Mouse (Mus musculus): ENCODE results near the gene Matn3.

Gene Matn3

DNA sequence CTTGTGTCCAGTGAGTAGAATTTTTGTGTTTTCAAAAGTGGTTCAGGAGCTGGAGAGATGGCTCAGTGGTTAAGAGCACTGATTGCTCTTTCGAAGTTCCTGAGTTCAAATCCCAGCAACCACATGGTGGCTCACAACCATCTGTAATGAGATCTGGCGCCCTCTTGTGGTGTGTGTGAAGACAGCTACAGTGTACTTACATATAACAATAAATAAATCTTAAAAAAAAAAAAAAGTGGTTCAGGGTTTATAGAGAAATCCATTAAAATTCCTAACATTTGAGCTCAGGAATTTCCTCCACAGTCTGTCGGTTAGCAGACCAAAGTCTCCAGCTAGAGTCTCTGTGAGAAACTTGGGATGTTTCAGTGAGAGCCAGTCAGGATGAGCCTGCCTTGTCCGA lies 11.5 kb upstream of the Matn3 start:
- peak; percentile 52 to 60 for DNase-seq

DNA sequence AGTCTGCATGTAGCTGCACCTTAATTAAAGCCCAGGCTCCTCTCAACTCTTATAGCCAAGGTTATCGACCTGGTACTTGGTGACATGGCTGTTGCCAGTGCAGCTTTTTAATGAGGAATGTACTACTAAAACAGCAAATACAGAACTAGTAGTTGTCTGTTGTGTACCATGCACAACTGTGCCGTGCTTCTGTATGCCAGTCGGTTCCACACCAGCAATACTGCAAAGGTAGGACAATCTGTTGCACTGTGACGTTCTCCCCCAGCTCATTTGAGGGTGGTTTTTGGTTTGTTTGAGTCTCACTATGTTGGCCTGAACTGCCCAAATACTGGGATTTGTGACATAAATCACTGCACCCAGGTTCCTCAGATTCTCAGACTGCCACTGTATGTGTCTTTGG lies 8.2 kb upstream of the Matn3 start:
- DNase-seq: no peak

DNA sequence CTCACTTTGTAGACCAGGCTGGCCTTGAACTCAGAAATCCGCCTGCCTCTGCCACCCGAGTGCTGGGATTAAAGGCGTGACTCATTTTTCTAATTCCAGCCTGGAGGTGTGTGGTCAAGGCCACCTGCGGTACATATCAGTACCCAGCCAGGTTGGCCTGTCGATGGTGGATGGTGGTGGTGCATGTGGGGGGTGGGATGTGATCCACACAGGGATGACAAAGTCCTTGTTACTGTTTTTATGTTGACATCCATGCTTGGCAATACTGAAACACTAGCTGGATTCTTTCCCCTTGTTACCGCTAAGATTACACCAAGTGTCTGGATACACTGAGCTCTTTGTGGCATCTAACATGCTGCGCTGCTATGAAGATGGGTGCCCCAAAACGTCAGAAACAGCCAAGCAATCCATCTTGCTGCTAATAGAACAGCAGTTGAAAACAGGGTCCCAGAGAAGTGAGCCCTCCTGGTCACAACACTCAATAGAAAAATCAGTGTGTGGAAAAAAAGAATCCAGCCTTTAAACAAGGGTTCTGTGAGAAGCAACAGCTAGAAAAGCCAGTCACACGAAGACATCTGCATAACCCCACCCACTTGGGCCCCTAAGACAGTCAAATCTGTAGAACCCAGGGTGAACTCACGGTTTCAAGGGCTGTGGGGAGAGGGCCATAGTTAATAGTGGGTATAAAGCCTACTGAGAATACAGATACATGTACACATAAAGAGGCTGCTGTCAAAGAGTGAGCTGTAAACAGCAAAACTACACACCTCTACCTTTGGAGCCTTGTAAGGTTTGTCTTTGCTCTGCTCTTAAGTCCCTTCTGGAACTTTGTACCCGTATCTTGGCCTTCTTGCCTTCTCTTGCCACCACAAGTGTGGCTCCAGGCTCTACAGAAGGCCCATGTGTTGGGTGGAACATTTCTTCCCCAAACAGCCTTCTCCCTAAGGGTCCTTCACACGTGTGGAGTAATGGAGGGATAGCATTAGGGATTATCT lies 7.4 kb upstream of the Matn3 start:
- no peak for DNase-seq

DNA sequence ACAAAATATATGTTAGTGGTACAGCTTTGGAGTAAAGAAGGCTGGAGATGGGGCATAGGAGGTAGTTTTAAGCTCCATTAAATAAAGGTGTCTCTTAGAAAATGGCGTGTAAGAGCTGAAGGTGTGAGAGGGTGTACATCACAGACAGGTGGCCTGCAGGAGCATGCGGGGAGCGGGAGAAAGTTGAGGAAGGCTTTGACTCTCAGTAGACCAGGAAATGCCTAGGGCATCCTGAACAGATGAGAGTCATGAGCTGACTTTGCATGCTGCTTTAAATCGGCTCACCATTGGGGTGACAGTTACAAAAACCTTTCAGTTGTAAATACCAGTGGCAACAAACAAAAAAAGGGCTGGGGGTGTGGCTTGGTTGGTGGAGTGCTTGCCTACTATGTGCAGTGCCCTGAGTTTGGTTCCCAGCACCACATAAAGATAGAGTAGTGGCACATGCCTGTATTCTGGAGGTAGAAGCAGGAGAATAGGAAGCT lies 6.6 kb upstream of the Matn3 start:
- no peak for DNase-seq

DNA sequence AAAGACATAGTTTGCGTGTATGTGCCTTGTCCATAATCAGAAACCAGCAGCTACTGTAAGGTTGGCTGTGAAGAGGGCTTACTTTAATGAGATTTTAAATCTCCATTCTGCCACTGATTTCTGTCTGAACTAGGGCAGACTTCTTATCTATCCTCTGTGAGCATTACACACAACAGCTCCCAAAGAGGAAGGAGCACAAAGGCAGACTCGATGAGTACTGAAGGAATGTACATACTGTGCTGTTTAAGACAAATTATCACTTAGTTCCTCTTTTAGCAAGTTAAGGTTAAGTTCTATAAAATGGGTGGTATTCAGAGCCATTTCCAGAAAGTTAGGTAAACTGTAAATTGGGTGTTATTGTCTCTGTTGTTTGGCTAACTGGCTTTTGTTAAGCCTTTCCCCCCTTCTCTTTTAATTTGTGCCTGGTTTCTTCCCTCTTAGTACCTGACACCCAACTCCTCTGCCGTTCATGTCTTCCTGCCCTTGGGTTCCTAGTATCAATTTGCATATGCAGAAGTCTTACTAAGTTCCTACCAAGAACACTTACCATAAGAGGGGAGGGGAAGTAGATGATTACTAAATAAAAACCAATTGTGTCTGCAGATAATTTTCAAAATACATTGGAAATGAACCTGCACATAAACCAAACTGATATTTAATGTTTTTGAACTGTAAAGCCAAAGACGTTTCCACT lies 5.9 kb upstream of the Matn3 start:
- DNase-seq: no peak

DNA sequence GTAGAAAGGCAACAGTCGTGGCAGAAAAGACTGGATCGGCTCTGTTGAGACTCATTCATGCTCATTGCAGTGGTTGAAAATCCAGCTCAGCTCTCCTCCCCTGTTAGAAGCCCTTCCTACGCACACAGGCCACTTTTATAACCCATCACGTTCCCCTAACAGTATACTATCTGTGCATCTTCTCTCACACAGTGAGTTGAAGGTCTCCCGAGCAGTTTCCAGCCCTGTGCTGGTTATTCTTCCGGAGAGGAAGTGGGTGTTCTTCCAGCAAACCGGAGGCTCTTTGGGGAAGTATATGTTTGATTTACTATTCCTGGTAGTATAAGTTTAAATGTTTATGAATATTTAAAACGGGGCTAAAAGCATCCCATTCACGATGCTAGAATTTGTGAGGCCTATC lies 566 bp upstream of the Matn3 start:
- DNase-seq: no peak

DNA sequence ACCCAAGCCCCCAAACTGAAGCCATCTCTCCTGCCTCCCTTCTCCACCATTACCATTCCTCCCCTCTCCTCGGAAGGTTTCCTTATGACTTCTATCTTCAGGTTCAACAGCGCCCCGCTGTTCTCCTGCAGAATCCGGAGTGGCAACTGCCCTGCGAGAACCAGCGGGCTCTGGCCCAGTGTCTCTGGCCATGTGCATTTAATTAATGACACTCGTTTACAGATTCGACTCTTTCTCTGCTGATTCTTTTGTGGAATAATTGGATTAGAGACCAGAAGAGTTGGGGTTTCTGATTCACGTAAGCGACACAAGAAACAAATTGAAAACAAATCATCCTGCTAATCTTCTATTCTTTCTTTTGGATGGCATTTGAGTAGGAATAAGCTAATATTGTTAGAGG lies 5.4 kb downstream of the Matn3 start:
- DNase-seq: no peak

DNA sequence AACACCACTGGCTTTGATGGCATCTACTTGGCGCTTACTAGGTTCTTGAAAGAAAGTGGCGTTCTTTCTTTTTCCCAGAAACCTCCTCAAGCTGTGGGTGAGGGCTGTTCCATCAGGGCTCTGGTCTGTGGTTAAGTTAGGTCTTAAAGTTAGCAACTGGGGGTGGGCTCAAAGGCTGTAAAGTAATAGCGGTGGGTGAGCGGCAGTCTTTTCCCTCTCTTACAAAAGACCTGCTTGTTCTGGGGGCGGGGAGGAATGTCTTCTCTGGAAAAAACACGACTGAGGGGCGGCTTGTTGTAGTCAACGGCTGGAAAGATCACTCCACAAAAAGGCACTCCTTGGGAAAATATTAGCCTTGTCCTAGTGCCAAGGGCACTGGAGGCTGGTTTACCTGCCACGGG lies 6.4 kb downstream of the Matn3 start:
- DNase-seq: no peak

DNA sequence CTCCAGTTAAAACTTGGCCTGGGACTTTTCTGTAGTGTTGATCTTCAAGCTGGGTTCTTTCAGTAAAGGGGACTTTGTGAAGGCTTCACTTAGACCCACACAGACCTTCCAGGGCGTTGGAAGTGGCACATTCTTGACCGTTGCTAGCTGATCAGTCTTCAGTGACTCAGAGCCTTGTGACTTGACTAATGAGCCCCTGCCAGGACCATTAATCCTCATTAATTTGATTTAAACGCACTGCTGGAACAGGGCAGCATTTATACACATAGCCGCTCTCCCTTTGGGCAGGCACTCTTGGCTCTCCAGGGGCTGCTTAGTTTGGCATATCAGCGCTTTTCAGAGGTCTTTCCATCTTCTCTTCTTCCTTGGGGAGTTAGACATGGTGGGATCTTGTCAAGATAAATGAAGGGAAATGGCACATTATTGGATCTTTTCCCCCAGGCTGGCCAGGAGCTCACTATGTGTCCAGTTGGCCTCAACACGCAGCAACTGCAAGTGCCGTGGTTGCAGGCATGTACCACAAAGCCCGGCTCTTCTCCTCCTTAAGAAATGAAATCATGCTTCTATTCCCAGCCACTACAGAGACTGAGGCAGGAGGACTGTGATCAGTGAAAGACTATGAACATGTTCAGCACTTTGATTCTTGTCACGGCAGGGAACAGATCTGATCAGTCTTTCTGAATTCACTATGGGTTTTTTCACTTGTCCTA lies 14.0 kb downstream of the Matn3 start:
- peak; percentile 25 to 41 for DNase-seq

DNA sequence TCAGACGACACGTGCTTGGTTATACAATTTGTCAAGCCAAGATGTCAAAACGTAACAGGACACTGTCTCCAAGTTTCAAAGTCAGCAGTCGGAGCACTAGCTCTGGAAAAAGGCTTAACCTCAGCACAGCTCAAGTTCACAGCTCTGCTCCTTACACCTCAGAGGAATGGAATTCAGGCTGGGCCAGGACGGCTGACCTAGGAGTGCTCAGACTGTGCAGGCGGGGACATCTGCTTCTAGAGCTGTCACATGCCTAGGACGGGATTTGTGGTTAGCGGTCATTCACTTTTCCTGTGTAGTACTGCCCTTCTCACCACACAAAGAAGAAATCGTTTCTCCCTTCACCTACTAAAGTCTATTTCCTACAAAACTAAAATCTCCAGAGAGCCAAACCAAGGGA lies 22.1 kb downstream of the Matn3 start:
- DNase-seq: peak; percentile 40 to 68

DNA sequence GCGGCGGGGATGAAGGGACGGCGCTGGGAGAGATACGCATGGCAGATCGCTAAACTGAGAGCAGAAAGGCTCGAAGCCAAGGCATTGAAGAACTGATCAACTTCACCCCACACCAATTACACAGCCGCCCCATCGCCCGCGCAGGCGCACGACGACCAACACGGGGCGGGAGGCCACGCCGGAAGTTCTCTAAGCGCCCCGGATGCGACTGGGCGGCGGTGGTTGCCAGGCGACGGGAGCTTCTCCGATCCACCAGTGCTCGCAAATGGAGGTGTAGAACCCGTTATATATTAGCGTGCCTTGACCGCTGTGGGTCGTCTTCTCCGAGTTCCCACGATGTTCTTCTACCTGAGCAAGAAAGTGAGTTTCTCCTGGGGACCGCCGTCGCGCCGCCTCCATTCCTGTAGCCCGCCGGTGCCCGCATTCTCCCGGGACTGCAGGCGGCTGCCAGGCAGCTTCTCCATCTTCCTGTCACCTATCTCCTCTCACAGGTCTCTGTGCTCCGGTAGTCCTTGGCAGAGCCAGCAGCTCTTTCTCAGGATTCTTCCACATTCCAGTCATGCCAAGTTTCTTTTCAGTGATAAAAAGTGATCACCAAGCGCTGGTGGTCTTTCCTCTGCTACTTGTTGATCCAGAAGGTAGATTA lies 26.2 kb downstream of the Matn3 start, which contains the start of gene Wdr35:
Gene Wdr35 (plus strand): TSS at position 73 of the 646 bp plus-strand sequence.
- DNase-seq: peak; percentile 91 to 94

DNA sequence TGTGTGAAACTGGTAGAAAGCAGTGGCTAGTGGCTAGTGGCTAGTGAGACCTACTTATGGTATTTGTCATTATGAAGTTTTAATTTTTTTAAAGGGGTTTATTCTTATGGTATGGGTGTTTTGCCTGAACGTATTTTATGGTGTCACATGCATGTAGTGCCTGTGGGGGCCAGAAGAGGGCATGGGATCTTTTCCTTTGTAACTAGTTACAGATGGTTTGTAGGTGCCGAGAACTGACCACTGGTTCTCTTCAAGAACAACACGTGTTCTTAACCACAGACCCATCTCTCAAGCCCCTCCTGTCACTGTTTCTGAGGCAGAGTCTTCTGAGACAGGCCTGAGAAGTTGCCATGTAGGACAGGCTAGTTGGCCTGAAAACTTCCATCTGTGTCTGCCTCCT lies 27.3 kb downstream of the Matn3 start:
- DNase-seq: no peak

DNA sequence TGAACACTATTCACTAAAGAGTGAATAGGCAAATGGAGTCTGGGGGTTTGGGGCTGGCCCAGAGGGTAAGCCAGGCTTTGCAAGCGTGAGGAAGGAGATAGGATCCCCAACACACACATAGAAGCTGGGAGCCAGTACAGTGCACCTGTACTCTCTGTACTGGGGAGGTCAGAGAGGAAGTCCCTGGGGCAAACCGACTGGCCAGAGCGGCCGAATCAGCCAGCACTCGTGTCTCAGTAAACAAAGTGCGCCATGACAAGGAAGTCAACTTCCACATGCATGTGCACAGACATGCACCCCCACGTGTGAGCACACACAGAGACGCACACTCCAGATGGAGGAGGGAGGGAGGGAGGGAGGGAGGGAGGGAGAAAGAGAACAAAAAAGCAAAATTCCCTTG lies 45.5 kb downstream of the Matn3 start:
- no peak for DNase-seq

DNA sequence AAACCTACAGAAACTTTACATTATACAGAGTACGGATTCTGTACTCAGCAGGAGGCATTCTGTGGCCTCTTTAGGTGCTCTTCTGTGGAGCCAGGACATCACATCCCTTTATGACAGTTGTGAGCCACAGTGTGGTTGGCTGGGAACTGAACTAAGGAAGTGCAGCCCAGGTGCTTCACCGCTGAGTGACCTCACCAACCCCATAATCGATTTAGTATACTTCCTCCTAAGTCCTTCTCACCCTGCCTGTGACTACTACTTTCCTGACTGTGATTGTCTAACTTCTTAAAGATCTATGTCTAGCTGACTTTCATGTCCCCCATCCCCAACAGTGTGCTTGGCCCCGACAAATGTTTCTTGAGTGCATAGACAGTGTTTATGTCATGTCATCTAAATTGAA lies 50.6 kb downstream of the Matn3 start:
- DNase-seq: no peak

DNA sequence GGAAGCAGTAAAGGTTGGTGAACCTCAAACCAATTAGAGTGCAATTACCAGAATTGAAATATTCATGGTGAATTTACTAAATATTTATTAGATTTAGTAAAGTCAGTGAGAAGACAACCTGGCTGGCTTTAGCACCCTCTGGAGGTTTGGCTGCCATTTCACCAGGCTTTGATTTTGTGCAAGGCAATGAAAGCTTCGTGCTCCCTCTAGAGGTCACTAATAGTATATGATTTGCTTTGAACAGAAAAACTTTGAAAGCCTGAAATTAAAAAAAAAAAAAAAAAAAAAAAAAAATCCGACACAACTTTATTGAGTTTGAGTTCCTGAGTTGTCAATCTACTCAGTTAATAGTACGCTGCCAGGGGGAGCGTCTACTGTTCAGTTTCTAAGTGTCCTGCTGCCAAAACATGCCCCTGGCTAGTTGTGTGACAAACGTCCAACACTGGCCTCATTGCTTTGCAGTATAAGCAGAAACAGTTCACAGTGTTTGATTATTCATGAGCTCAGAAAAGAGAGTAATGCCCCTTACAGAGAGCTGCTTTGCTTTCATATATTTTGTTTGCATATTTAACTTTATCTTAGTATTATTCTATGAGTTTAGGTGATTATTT lies 54.4 kb downstream of the Matn3 start:
- peak; percentile 65 to 77 for DNase-seq

DNA sequence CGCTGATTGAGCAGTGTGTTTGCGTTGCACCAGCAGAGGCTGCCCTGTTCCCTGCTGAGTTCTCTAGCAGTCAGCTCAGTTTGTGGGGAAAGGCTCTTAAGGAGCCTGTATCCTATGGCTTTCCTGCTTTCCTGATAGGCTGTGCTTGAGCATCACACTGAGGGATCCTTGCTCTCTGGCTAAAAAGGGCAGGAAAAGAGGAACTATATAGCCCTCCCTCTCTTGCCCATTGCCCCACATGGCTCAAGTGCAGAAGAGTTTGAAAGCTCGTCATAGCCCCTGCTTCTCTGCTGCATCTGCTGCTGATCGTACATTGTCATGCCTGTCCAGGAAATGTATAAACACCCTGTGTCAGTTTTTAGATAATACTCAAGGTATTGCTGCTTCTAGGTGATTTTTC lies 59.4 kb downstream of the Matn3 start:
- DNase-seq: no peak

DNA sequence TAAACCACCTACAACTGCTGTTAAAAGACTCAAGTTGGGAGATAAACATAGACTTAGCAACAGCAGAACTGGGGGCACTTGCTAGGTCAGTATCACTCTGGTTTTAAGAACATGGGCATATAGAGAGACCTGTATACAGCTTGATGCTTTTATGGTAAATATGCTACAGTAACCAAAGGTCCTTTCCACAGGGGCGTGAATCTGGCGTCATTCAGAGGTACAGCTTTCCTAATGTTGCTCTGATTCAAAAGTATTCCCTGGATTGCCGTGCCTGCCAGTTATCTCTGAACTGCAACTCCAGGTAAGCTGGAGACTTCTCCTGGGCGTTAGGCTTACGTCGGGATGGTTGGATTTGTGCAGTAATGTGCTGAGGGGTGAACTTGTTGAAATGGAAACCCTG lies 60.1 kb downstream of the Matn3 start:
- DNase-seq: no peak

DNA sequence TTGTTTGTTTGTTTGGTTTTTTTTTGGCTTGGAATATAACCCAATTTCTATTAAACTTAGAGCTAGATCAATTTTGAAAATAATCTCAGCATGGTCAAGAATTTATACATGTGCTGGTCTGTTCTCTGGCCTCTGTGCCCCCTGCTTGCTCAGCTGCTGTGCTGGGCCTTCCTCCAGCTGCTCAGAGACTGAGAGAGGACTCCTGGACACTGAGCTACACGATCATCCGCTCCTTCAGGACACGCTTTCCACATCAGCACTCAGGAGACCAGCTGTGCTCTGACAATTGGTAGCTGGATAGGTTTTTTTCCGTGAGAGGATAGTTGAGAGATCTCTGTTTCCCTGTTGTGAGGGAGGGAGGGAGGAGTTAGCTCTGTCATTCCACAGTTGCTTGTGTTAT lies 62.6 kb downstream of the Matn3 start:
- DNase-seq: no peak

DNA sequence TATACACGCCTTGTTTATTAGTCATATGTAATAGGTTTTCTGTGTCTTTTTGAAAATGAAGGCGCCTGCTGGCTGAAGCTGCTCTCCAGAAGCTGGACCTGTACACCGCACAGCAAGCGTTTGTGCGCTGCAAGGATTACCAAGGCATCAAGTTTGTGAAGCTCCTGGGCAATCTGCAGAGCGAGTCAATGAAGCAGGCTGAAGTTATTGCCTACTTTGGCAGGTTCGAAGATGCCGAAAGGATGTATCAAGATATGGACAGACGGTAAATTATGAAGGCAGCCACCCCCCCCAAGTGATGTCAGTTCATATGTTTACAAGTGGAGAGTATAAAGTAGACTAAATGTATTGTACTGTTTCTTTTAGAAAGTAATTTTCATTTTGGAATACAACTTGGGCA lies 68.6 kb downstream of the Matn3 start:
- no peak for DNase-seq

DNA sequence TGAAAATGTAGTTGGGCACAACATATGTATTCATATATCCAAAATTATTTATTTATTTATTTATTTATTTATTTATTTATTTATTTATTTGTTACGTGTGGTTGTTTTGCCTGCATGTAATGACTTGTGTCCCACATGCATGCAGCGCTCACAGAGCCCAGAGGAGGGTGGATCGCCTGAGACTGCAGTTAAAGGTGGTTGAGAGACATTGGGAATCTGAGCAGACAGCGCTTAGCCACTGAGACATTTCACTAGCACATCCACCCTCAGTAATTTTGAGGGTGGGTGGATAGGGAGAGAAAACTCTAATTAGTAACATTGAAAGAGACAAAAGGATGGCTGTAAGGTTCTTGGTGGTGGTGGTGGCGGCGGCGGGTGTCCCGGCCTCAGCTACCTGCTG lies 72.7 kb downstream of the Matn3 start:
- no peak for DNase-seq

DNA sequence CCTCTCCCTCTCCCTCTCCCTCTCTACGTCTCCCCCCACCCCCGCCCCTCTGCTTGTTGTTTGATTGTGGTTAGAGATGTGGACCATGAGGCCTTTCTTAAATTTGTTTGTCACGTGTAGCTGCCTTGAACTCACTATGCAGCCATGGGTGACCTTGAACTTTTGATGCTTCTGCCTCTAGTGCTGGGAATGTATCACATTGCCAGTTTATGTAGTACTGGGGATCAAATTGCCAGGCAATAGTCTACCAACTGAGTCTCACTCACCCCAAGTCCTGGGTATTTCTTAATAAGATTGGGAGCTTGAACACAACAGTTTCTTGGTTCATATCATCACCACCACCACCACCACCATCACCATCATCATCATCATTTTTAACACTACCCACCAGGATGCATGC lies 73.3 kb downstream of the Matn3 start:
- DNase-seq: no peak

Measured in kidney, postnatal 4 days (tissue).